Mouse (Mus musculus) stomach, postnatal 0 days (tissue): ENCODE data around the gene Rftn1. TPM values are rescaled to one million over a fixed set of nuclear protein-coding genes. Genes with fewer than 3 reads are reported as not detected.

Experiments
- ATAC-seq: fragments of 200-750 bp; cut with Nextera tagmentation; 2 replicates; pipeline ENCODE4 v1.8.0; 2017; ENCODE audit not compliant: low FRiP score, low TSS enrichment
- DNase-seq: peaks from one replicate; pipeline ENCODE4 v3.0.0-alpha.2; 2016; ENCODE audit warnings: low spot score
- H3K27ac ChIP-seq: fragments of 300-500 bp; sonication (generic); replicated peaks from 2 replicates; pipeline ENCODE4 v1.5.1; 2014; ENCODE audit warnings: mild to moderate bottlenecking, control low read depth
- H3K27me3 ChIP-seq: fragments of 300-500 bp; sonication (generic); 2 replicates; pipeline ENCODE4 v1.6.1; 2014; ENCODE audit warnings: low read length; ENCODE audit not compliant: control insufficient read depth, insufficient read depth
- H3K36me3 ChIP-seq: fragments of 300-500 bp; sonication (generic); 2 replicates; pipeline ENCODE4 v1.6.1; 2014; ENCODE audit warnings: low read length, mixed read lengths; ENCODE audit not compliant: control insufficient read depth, insufficient read depth
- H3K4me1 ChIP-seq: fragments of 300-500 bp; sonication (generic); replicated peaks from 2 replicates; pipeline ENCODE4 v1.6.1; 2014; ENCODE audit warnings: antibody characterized with exemption; ENCODE audit not compliant: control insufficient read depth, insufficient read depth
- H3K4me2 ChIP-seq: fragments of 300-500 bp; sonication (generic); replicated peaks from 2 replicates; pipeline ENCODE4 v1.6.1; 2014; ENCODE audit warnings: low read depth, mild to moderate bottlenecking, control low read depth, moderate library complexity
- H3K4me3 ChIP-seq: fragments of 300-500 bp; sonication (generic); 2 replicates; pipeline ENCODE4 v1.5.1; 2014; ENCODE audit warnings: low read depth, low read length, control low read depth
- H3K9ac ChIP-seq: fragments of 300-500 bp; sonication (generic); 2 replicates; pipeline ENCODE4 v1.6.1; 2014; ENCODE audit warnings: mild to moderate bottlenecking, low read length, control low read depth, mixed read lengths
- H3K9me3 ChIP-seq: fragments of 300-500 bp; sonication (generic); 2 replicates; pipeline ENCODE4 v1.6.1; 2016; ENCODE audit warnings: low read length; ENCODE audit not compliant: control insufficient read depth
- CTCF ChIP-seq: IDR thresholded peaks from 2 replicates; pipeline ENCODE4 v1.5.1; 2016; ENCODE audit warnings: antibody characterized with exemption, low read depth, mild to moderate bottlenecking, moderate library complexity
- EP300 ChIP-seq: optimal IDR thresholded peaks from 2 replicates; pipeline ENCODE3; 2016; ENCODE audit warnings: antibody characterized with exemption
- WGBS: fragments of 180-500 bp; shearing (Covaris S2); extraction: QIAGEN DNeasy Blood & Tissue Kit; methylation state at CpG from one replicate; pipeline ENCODE4 v1.1.7; 2014; 5-methylcytosine and 5-hydroxymethylcytosine counted together
- polyA plus RNA-seq: library from polyadenylated mRNA; unstranded; fragments of >200 nt; fragmentation: Nextera tagmentation; extraction: Ambion mirVana; gene quantifications from 2 replicates; pipeline ENCODE4 v1.2.1, GENCODE M21; 2015

The Rftn1 gene
- polyA plus RNA-seq, 1 experiment from 2014 or later: 7.1 TPM

DNA sequence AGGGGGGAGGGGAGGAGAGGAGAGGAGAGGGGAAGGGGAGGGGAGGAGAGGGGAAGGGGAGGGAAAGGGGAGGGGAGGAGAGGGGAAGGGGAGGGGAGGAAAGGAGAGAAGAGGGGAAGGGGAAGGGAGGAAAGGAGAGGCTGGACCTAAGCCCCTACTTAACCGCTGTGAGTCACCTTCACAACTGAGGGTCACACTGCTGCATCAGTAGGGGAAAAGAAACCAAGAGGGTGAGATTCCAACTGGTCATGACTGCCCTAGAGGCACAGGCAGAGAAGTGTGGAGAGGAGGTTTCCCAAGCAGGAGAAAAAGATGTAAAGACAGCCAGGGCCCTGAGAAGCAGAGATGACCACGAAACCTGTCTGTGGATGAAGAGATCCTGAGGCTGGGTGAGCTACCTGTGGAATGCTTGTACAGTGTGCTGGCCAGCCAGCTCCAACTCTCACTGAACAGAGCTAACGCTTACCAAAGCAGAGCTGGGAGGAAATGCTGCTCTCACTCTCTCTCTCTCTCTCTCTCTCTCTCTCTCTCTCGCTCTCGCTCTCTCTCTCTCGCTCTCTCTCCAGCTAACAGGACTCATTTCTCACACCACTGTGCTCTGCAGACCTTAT, 19.4 kb downstream of the Rftn1 start:
- Histone ChIP-seq H3K27me3 (no peaks in the 10 kb centered on the region), H3K4me3 (no peak overlapping the region), H3K4me2 (no peak overlapping the region), H3K9ac (no peak overlapping the region), H3K4me1 (no peaks in the 10 kb centered on the region), H3K27ac (0 out of 2 replicates have a peak overlapping the region, but pooled peaks have one; percentile 24), H3K9me3 (no peaks in the 10 kb centered on the region), H3K36me3 (no peaks in the 10 kb centered on the region)
- DNase-seq (no peak), ATAC-seq (no peak)
- TF ChIP-seq CTCF (no peak), EP300 (no peak)
- 52% methylated on average over 5 of the region's 6 CpGs for WGBS

DNA sequence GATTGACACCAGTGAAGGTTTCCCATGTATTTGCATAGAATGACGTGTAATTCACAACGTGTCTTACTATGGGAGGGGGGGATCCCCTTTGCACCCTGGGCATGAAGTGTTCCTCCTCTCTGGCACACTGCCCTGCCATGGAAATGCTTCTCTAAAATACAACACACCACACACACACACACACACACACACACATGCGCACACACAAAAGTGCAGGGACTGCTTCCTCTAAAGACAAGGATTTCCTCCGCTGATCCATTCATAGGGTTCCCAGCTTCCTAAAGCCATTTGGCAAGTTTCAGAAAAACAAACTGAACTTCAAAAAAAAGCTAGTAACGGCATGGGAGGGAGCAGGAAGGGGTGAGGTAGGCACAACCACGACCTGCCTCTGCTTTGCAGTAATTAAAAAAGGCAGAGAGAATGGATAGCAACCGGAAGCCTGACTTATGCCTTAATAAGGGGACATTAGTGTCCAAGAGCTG, 20.5 kb downstream of the Rftn1 start:
- Histone ChIP-seq H3K36me3 (no peaks in the 10 kb centered on the region), H3K9me3 (0 out of 2 replicates have a peak, but pooled peaks cover under 1% of the 10 kb centered on the region), H3K4me3 (no peak overlapping the region), H3K4me2 (no peak overlapping the region), H3K4me1 (no peaks in the 10 kb centered on the region), H3K27ac (no peak overlapping the region), H3K27me3 (no peaks in the 10 kb centered on the region), H3K9ac (no peak overlapping the region)
- 45% methylated on average over 7 of the region's 7 CpGs for WGBS
- TF ChIP-seq EP300: no peak
- TF ChIP-seq CTCF: no peak
- DNase-seq: no peak
- no peak for ATAC-seq

DNA sequence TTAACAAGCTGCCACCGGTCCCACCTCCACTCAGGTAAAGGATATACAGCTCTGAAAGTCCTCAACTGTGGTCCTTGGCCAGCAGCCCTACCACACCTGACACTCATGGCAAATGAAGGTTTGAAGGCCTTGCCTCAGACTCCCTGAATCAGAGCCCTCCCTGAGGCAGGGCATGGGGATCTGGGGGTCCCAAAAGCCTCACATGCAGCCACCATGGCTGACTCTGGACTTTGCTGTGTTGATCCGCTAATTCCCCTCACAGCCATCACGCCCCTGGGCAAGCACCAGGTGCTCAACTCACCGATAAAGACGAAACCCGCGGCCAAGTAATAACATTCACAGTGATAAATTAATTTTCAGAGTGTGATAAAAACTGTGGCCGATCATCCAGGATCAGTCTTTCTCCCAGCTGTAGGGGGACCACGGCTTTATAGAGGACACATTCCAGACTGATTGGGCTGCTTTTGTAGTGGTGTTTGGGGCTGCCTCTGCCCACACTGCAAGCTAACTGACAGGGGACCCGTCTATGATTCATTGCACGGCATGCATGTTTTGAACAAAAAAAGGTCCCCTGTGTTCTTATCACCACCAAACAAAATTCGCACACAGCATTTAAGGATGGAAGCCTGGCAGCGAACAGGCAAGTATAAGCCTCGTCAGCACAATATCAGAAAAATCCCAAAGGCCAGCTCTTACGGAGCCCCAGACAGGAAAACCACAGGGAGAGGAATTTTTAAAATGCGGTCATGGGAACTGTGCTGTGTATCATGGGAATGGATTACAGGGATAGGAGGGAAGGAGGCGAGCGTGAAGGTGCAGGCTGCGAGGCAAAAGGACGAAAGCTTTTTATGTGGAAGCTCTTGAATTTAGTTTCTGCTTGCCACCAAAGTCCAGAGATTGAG, 29.3 kb downstream of the Rftn1 start:
- no peaks in the 10 kb centered on the region for H3K4me1 ChIP-seq
- TF ChIP-seq CTCF: no peak
- no peak for TF ChIP-seq EP300
- DNase-seq (no peak), ATAC-seq (no peak)
- no peaks in the 10 kb centered on the region for H3K36me3 ChIP-seq
- no peak overlapping the region for H3K4me2 ChIP-seq
- H3K9me3 ChIP-seq: 0 out of 2 replicates have a peak, but pooled peaks cover 4% of the 10 kb centered on the region
- WGBS: 82% methylated on average over 20 of the region's 20 CpGs
- no peak overlapping the region for H3K9ac ChIP-seq
- H3K27me3 ChIP-seq: no peaks in the 10 kb centered on the region
- H3K27ac ChIP-seq: no peak overlapping the region
- H3K4me3 ChIP-seq: no peak overlapping the region

DNA sequence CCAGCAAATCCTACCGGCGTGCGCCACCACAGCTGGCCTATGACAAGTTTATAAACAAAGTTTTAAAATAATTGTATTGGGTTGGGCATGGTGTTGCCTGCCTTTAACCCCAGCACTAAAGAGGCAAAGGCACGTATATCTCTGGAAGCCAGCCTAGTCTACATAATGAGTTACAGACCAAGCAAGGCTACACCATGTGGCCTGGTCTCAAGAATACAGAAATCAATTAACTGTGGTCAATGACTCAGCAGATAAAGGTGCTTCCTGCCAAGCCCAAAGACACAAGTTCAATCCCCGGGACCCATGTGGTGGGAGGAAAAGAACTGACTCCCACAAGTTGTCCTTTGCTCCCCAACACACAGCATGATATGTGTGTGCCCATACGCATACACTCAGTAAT, 30.1 kb downstream of the Rftn1 start:
- DNase-seq: no peak
- no peak overlapping the region for H3K9ac ChIP-seq
- 0 out of 2 replicates have a peak, but pooled peaks cover 4% of the 10 kb centered on the region for H3K9me3 ChIP-seq
- H3K4me3 ChIP-seq: no peak overlapping the region
- no peak overlapping the region for H3K27ac ChIP-seq
- 75% methylated on average over 6 of the region's 6 CpGs for WGBS
- TF ChIP-seq CTCF (no peak), EP300 (no peak)
- no peaks in the 10 kb centered on the region for H3K27me3 ChIP-seq
- no peak overlapping the region for H3K4me2 ChIP-seq
- H3K4me1 ChIP-seq: no peaks in the 10 kb centered on the region
- H3K36me3 ChIP-seq: no peaks in the 10 kb centered on the region
- ATAC-seq: no peak

DNA sequence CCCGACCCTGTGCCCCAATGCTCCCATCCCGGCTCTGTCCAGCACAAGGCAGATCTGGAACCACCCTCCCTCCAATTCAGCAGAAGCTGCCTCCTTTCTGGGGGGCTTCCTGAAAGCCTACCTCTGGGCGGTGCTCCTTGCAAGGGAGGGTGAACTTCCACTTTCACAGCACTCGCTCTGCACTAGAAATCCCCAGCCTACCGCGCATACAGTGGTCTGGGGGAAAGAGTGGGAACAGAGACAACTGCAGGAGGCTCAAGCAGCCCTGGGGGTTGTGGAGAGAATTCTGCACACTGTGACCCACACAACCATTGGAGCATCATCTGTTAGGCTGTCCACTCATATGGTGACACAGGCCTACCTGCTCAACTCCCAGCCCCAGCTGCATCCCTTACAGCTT, 30.7 kb downstream of the Rftn1 start:
- Histone ChIP-seq H3K36me3 (no peaks in the 10 kb centered on the region), H3K27me3 (no peaks in the 10 kb centered on the region), H3K4me3 (no peak overlapping the region), H3K4me1 (no peaks in the 10 kb centered on the region), H3K9me3 (0 out of 2 replicates have a peak, but pooled peaks cover 2% of the 10 kb centered on the region), H3K27ac (no peak overlapping the region), H3K4me2 (no peak overlapping the region), H3K9ac (no peak overlapping the region)
- TF ChIP-seq CTCF (no peak), EP300 (no peak)
- no peak for ATAC-seq
- 92% methylated on average over 6 of the region's 6 CpGs for WGBS
- DNase-seq: no peak
